Mouse (Mus musculus) bone marrow, adult 2 months (tissue): ENCODE results near the gene Rasl11a.

ENCODE experiments used
- CTCF ChIP-seq: fragments of 200-500 bp; IDR thresholded peaks from 2 replicates; pipeline ENCODE4 v1.5.1; 2011; ENCODE audit warnings: low read length, control low read depth; ENCODE audit not compliant: control insufficient read depth, insufficient read depth
- POLR2A ChIP-seq: fragments of 200-500 bp; IDR thresholded peaks from 2 replicates; pipeline ENCODE4 v1.6.1; 2011; ENCODE audit warnings: low read depth, mild to moderate bottlenecking, control low read depth, low read length, borderline replicate concordance; ENCODE audit not compliant: control insufficient read depth

DNA sequence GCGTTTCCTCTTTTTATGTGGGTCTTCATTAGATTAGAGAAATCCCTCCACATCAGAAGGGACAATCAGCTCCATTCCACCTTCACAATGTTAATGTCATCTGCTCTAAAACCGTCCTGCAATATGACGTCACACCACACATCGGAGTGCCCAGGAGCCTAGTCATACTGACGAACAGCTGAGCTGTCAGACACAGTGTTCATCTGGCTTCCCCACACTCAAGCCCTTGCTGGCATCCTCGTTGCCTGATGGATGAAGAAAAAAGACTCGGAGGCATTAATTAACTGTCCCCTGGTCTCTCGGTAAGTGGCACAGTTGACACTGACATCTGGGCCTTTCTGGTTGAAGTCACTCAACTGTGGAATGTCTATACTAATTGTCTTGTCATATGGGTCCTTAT lies 14.4 kb downstream of the Rasl11a start:
- TF ChIP-seq CTCF (no peak), POLR2A (no peak)
